Mouse (Mus musculus) heart, embryonic 14.5 days (tissue): ENCODE results near the gene Rc3h1. TPM values are rescaled to one million over a fixed set of nuclear protein-coding genes. Genes with fewer than 3 reads are reported as not detected.

Source experiments
- ATAC-seq: fragments of 200-750 bp; cut with Nextera tagmentation; 2 replicates; pipeline ENCODE4 v1.8.0; 2017; ENCODE audit warnings: low read depth, moderate TSS enrichment; ENCODE audit not compliant: insufficient number of reproducible peaks, insufficient read depth, low FRiP score
- H3K27ac ChIP-seq, 2 experiments: fragments of 200-500 bp in 1 of 2; fragments of 300-500 bp in 1 of 2; sonication (generic) in 1 of 2; replicated peaks in 1 of 2; 2 replicates each; pipeline ENCODE4 v1.5.1; 2012 to 2014; ENCODE audit warnings: low read depth in 2 of 2, low read length in 2 of 2, control low read depth in 1 of 2, mild to moderate bottlenecking in 1 of 2, mixed read lengths in 1 of 2; ENCODE audit not compliant: control insufficient read depth in 1 of 2, insufficient read depth in 1 of 2
- H3K27me3 ChIP-seq: fragments of 300-500 bp; sonication (generic); 2 replicates; pipeline ENCODE4 v1.6.1; 2014; ENCODE audit warnings: mild to moderate bottlenecking, low read length, control low read depth; ENCODE audit not compliant: control insufficient read depth, insufficient read depth
- H3K36me3 ChIP-seq: fragments of 300-500 bp; sonication (generic); 2 replicates; pipeline ENCODE4 v1.6.1; 2014; ENCODE audit warnings: mild to moderate bottlenecking, control low read depth, low read length, mixed read lengths; ENCODE audit not compliant: control insufficient read depth, insufficient read depth
- H3K4me1 ChIP-seq, 2 experiments: fragments of 200-500 bp in 1 of 2; fragments of 300-500 bp in 1 of 2; sonication (generic) in 1 of 2; 2 replicates each; pipeline ENCODE4 v1.6.1; 2012 to 2014; ENCODE audit warnings: low read length in 2 of 2, control low read depth in 1 of 2, mixed read lengths in 1 of 2; ENCODE audit not compliant: control insufficient read depth in 2 of 2, insufficient read depth in 2 of 2
- H3K4me2 ChIP-seq: fragments of 300-500 bp; sonication (generic); 2 replicates; pipeline ENCODE4 v1.6.1; 2014; ENCODE audit warnings: mild to moderate bottlenecking, low read length
- H3K4me3 ChIP-seq, 2 experiments: fragments of 200-500 bp in 1 of 2; fragments of 300-500 bp in 1 of 2; sonication (generic) in 1 of 2; 2 replicates each; pipeline ENCODE4 v1.5.1; 2012 to 2014; ENCODE audit warnings: low read length in 2 of 2, mild to moderate bottlenecking in 2 of 2, control low read depth in 1 of 2, low read depth in 1 of 2, moderate library complexity in 1 of 2; ENCODE audit not compliant: control insufficient read depth in 1 of 2, insufficient read depth in 1 of 2
- H3K9ac ChIP-seq: fragments of 300-500 bp; sonication (generic); 2 replicates; pipeline ENCODE4 v1.6.1; 2014; ENCODE audit warnings: mild to moderate bottlenecking, low read length
- H3K9me3 ChIP-seq: fragments of 300-500 bp; sonication (generic); 2 replicates; pipeline ENCODE4 v1.6.1; 2016; ENCODE audit warnings: low read length, control low read depth; ENCODE audit not compliant: control insufficient read depth
- WGBS: fragments of 180-500 bp; shearing (Covaris S2); extraction: QIAGEN DNeasy Blood & Tissue Kit; methylation state at CpG from one replicate; pipeline ENCODE4 v1.1.7; 2014; 5-methylcytosine and 5-hydroxymethylcytosine counted together
- polyA plus RNA-seq: library from polyadenylated mRNA; unstranded; fragments of >200 nt; fragmentation: Nextera tagmentation; extraction: Ambion mirVana; gene quantifications from 2 replicates; pipeline ENCODE4 v1.2.1, GENCODE M21; 2014

Rc3h1 gene
- polyA plus RNA-seq, 1 experiment from 2014 or later, result 10.3 TPM

DNA sequence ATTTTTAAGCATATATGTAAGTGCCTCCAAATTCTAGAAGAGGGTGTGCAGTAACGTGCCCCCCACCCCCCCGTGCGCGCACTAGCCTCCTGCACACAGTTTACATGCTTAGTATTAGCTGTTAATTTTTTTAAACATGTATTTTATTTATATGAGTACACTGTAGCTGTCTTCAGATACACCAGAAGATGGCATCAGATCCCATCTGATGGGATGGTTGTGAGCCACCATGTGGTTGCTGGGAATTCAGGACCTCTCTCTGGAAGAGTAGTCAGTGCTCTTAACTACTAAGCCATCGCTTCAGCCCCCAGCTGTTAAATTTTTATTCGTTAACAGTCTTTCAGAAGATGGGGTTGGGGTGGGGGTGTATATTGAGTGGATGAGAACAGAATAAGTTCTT lies 29.3 kb downstream of the Rc3h1 start:
- H3K4me3 ChIP-seq, result no peak overlapping the region
- H3K27me3 ChIP-seq, result no peaks in the 10 kb centered on the region
- no peaks in the 10 kb centered on the region for H3K9me3 ChIP-seq
- no peak overlapping the region for H3K27ac ChIP-seq
- H3K4me2 ChIP-seq, result no peak overlapping the region
- 92% methylated on average over 6 of the region's 6 CpGs for WGBS
- H3K36me3 ChIP-seq, result peaks cover 55% of the 10 kb centered on the region
- ATAC-seq, result no peak
- no peak overlapping the region for H3K9ac ChIP-seq
- peaks cover 0 to 3% of the 10 kb centered on the region in 2 experiments; a peak in 1 of 4 replicates for H3K4me1 ChIP-seq

- H3K27ac ChIP-seq, result no peak overlapping the region
- 91% methylated on average over 7 of the region's 7 CpGs for WGBS
- H3K9ac ChIP-seq, result no peak overlapping the region
- H3K4me1 ChIP-seq, result no peaks in the 10 kb centered on the region
- H3K27me3 ChIP-seq, result no peaks in the 10 kb centered on the region
- H3K4me2 ChIP-seq, result no peak overlapping the region
- H3K36me3 ChIP-seq, result peaks cover 95% of the 10 kb centered on the region
- H3K4me3 ChIP-seq, result no peak overlapping the region
- no peaks in the 10 kb centered on the region for H3K9me3 ChIP-seq
- ATAC-seq, result no peak
Observed at GRCm38 (mm10) chr1:160963199-160963598, 57.0 kb downstream of the Rc3h1 start.

GRCm38 (mm10) chr1:160967268-160967667 lies 61.0 kb downstream of the Rc3h1 start:
- Histone ChIP-seq H3K4me2 (no peak overlapping the region), H3K27me3 (no peaks in the 10 kb centered on the region), H3K4me3 (no peak overlapping the region), H3K9me3 (no peaks in the 10 kb centered on the region), H3K4me1 (no peaks in the 10 kb centered on the region), H3K9ac (no peak overlapping the region), H3K36me3 (peaks cover 97% of the 10 kb centered on the region), H3K27ac (no peak overlapping the region)
- no peak for ATAC-seq
- WGBS, result 88% methylated on average over 1 of the region's 1 CpGs

DNA sequence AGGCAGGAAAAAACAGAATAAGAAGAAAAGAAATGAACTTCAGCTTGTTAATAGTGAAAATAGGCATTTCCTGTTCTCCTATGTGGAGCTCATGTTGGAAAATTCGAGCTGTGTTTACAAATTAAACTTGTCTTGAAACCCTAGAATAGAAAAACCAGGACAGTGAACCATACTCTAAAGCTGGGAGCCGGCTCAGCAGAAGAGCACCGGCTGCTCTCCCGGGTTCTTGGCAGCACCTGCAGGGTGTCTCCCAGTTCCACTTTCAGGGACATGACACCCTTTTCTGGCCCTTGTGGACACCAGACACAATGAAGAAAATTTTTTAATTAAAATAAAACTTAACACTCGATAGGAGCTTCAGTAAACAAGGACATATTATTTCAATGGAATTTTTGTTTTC lies 62.4 kb downstream of the Rc3h1 start:
- WGBS, result 81% methylated on average over 5 of the region's 5 CpGs
- Histone ChIP-seq H3K27me3 (no peaks in the 10 kb centered on the region), H3K36me3 (peaks cover 96% of the 10 kb centered on the region), H3K4me1 (no peaks in the 10 kb centered on the region), H3K27ac (no peak overlapping the region), H3K4me2 (no peak overlapping the region), H3K4me3 (no peak overlapping the region), H3K9ac (no peak overlapping the region), H3K9me3 (no peaks in the 10 kb centered on the region)
- no peak for ATAC-seq

GRCm38 (mm10) chr1:160978071-160978735 lies 72.0 kb downstream of the Rc3h1 start, which contains the start of gene Serpinc1:
Gene Serpinc1 (plus strand): TSS chr1:160978585.
- no peak for ATAC-seq
- Histone ChIP-seq H3K4me2 (no peak within 1 kb of the TSS), H3K4me1 (no peaks in the 10 kb centered on the region), H3K9me3 (no peaks in the 10 kb centered on the region), H3K9ac (no peak within 1 kb of the TSS), H3K27ac (no peak within 1 kb of the TSS), H3K27me3 (no peaks in the 10 kb centered on the region), H3K36me3 (peaks cover 29% of the 10 kb centered on the region), H3K4me3 (no peak within 1 kb of the TSS)
- 92% methylated on average over 4 of the region's 4 CpGs for WGBS

GRCm38 (mm10) chr1:160980021-160980420 lies 73.8 kb downstream of the Rc3h1 start:
- 72% methylated on average over 5 of the region's 5 CpGs for WGBS
- Histone ChIP-seq H3K4me1 (no peaks in the 10 kb centered on the region), H3K9me3 (no peaks in the 10 kb centered on the region), H3K9ac (no peak overlapping the region), H3K27me3 (no peaks in the 10 kb centered on the region), H3K27ac (no peak overlapping the region), H3K36me3 (peaks cover 19% of the 10 kb centered on the region), H3K4me3 (no peak overlapping the region), H3K4me2 (no peak overlapping the region)
- no peak for ATAC-seq

DNA sequence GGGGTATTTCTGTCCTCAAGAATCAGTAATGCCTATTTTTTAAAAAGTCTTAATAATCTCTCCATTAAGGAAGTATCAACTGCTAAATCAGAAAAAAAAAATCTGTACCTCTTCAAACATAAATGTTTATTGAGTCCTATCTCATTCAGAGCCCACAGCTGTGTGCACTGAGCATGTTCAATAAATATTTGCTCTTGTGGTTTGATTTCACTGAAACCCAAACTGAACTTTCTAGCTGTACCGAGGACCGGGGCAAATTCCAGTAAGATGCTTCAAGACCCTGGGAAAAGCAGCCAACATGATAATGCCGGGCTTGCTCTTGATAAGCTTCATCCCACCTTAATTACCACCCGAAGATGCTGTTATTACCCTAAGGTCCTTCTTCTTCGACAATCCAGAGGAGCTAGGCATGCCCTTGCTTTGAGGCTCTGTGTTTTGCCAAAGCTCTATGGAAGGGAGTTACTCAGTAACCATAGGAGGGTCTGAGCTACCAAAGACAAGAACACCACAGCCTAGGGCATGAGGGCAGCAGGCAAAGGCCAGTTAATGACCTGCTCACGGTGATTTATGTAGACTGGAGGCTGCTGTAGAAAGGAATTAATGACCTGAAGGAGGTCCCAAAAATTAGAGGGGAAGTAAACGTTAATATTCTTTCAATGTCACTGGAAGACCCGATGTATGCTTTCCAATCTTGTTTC lies 74.5 kb downstream of the Rc3h1 start:
- Histone ChIP-seq H3K27ac (no peak overlapping the region), H3K4me3 (no peak overlapping the region), H3K9me3 (no peaks in the 10 kb centered on the region), H3K4me2 (no peak overlapping the region), H3K4me1 (no peaks in the 10 kb centered on the region), H3K27me3 (no peaks in the 10 kb centered on the region), H3K36me3 (peaks cover 13% of the 10 kb centered on the region), H3K9ac (no peak overlapping the region)
- ATAC-seq, result no peak
- WGBS, result 82% methylated on average over 8 of the region's 8 CpGs
